Mouse (Mus musculus): ENCODE data around the gene Dtnb. TPM values are rescaled to one million over a fixed set of nuclear protein-coding genes. Genes with fewer than 3 reads are reported as not detected.
A peak's percentile ranks its signal among the peaks of the same experiment; 100 is the strongest.
"Not testable (repeated sequence)": the region's sequence is repeated elsewhere in the genome, so short reads cannot be mapped to it uniquely, and the experiment has no call there.

Gene Dtnb
- 10 to 100 TPM; 20.2 to 20.4 TPM for polyA plus RNA-seq (2017; shearing (Covaris generic))

DNA sequence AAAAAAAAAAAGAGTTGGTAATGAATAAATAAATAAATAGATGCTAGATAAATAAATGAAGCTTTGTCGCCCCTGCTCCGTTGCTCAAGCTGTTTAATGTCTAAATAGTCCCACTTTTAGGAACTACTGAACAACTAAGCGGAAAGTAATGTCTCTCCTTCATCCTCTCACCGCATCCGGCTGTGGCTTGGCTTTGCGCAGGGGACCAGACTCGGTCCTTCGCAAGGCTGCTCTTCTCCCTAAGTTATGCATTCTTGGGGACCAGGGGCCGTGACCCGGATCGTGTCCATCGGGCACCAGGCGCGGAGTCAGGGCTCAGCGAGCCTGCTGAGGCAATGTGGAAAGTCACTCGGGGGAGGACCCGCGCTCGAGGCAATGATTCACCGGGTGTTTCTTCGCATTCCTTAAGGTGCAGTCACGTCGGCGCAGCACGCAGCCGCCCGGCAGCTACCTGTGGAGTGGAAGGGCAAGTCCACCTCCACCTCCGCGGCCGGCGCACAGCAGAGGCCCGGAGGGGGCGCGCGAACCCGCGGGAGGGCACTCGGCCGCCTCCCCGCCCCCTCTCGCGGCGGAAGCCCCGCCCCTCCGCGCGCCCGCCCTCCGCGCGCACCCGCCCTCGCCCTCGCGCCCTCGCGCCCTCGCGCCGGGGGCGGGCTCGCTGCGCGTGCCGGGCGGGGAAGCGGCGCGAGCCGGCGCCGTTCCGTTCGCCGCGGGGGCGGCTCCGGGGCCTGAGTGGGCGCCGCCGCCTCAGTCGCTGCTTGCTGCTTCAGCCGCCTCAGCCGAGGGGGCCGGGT, at the start of gene Dtnb:
Gene Dtnb, plus strand, starts transcription at position 595 of the 794 bp plus-strand sequence.
- ATAC-seq: peak; percentile 70

GRCm38 (mm10) chr12:3525536-3525935, 46.6 kb upstream of the Dtnb start:
- no peak for ATAC-seq

DNA sequence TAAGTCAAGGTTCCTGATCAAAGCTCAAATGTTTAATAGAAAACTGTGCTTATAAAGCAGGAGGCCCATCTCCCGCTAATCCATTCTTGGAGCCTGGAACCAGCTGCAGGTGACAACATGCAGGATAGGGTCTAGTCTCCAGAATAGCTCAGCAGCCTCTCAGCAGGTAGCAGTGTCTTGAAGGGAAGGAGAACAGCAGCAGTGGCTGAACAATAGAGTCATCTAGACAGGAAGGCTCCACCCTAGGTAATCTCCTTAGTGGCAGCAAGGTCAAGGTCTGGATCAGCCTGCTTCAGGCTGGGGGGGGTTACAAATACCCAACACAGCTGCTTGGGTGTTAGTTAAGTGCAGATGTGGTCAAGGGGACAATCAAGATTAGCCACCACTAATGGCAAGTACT, 36.7 kb upstream of the Dtnb start:
- not testable (repeated sequence) for ATAC-seq

DNA sequence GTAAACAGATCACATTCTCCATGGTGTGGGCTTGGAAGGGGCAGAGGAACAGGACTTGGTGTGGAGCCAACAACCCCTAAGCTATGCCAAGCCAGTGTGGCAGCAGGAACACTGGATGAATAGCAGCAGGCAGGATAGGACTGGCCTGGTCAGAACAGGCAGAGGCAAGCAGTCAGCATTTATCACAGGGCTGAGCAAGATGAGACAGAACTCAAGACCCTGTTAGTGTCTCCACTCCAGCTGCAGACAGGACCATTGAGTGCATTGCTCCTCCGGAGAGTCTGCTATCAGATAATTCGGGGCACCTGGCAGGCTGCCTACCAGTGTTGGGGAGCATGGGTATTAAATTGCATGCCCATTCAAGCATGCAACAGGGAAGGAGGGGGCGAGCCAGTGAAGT, 34.6 kb upstream of the Dtnb start:
- ATAC-seq: no peak

DNA sequence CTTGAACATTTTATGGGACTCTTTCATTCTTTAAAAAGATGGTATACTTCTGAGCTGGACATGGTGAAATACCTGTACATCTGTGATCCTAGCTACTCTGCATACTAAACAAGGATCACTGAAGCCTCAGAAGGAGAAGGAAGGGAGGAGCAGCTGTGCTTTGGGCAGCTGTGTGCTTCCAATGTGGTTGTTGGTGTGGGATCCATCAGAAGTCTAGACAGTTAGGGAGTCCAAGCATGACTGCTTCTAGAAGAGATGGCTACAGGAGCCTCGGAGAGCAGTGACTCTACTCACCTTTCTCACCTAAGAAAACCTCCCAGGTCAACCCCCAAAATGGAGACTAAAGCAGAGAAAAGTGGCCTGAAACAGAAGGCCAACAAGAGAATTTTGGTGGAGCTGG, 34.1 kb upstream of the Dtnb start:
- ATAC-seq: no peak

DNA sequence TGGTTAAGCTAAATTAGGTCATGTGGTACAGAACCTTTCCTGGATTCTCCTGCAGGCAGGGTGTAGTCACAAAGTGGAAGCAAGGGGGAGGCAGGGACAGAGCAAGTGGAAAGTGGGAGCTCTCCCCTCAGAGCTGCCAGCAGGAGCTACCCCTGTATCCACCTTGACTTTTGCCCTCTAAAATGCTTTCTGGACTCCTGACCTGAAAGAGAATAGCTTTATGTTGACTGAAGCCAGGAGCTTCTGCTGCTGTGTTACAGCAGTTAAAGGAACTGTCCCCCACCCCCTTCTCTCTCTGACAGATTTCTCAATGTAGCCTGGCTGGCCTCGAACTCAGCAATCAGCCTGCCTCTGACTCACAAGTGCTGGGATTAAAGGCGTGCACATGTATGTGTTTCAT, 32.6 kb upstream of the Dtnb start:
- no peak for ATAC-seq

GRCm38 (mm10) chr12:3540871-3541270, 31.3 kb upstream of the Dtnb start:
- ATAC-seq: no peak

- ATAC-seq: no peak
These were observed 26.7 kb upstream of the Dtnb start for GRCm38 (mm10) chr12:3545451-3545850.

- no peak for ATAC-seq
These were observed 26.0 kb upstream of the Dtnb start for GRCm38 (mm10) chr12:3546121-3546658.

GRCm38 (mm10) chr12:3546781-3547180, 25.4 kb upstream of the Dtnb start:
- ATAC-seq: no peak

DNA sequence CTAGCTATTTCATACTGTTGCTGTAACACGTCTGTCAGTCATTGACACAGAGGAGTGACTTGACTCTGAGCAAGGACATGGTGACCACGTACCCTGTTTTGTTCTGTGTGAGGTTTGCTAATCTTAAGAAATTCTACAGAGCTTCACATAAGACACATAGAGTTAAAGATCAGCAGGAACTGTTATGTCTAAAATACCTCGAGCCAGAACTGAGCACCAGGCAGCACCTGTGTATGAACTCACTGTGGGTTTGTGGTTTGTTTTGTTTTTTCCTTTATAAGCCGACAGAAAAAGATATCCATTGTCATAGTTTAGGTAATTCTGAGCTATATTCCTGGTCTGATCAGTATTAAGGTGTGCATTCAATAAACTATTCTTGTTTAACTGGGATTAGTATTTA, 24.7 kb upstream of the Dtnb start:
- peak; percentile 67 for ATAC-seq

DNA sequence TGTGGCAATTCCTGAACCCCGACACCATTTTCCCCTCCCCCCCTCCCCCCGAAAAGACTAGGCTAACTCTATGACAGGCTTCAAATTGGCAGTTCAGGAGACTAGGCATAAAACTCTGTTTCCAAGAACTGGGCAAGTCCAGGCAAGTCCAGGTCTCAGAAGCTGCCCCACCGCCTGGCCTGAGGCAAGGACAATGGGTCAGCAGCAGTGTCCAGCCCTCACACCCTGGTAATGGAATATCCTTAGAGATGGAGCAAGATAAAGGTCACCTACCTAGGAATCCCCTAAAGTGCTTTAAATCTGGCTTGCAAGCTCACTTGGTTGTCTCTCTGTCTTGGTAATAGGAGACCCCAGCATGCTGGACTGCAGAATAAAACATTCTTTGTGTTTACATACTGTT, 24.3 kb upstream of the Dtnb start:
- no peak for ATAC-seq

GRCm38 (mm10) chr12:3548582-3549211, 23.5 kb upstream of the Dtnb start:
- ATAC-seq: peak; percentile 11

GRCm38 (mm10) chr12:3550280-3550679, 21.9 kb upstream of the Dtnb start:
- no peak for ATAC-seq

GRCm38 (mm10) chr12:3557414-3558319, 14.5 kb upstream of the Dtnb start:
- ATAC-seq: no peak

- peak; percentile 99 for ATAC-seq
These were observed 11.6 kb upstream of the Dtnb start for GRCm38 (mm10) chr12:3560596-3560995.

GRCm38 (mm10) chr12:3561032-3561431, 11.1 kb upstream of the Dtnb start:
- ATAC-seq: no peak

DNA sequence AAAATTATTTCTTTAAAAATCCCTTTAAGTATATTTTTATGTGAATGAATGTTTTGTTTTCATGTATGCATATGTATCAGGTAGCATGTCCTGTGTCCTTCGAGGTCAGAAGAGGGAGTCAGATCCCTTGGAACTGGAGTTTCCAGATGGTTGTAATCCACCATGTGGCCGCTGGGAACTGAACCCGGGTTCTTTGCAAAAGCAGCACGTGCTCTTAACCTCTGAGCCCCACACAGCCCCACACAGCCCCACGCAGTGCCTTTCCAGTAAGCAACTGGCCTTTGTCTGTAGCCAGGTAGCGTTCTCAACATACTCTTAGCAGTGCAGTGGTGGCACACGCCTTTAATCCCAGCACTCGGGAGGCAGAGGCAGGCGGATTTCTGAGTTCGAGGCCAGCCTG, 9.4 kb upstream of the Dtnb start:
- no peak for ATAC-seq

DNA sequence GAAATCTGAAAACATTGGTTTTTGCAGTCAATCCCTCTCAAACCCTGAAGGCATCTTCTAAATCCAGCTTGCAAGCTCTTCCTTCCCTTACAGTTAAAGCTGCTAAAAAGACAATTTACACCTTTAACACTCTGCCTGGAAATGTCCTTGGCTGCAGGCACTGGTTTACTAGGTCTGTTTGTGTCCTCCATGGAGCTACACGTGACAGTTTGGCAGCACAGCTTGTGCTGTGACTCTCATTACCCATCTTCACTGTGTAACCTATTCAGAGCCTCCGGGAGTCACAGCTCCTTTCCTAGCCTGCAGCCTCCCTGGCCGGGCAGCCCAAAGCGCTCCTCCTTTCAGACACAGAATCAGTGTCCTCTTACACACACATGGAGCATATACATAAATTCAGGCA, 8.5 kb upstream of the Dtnb start:
- no peak for ATAC-seq

DNA sequence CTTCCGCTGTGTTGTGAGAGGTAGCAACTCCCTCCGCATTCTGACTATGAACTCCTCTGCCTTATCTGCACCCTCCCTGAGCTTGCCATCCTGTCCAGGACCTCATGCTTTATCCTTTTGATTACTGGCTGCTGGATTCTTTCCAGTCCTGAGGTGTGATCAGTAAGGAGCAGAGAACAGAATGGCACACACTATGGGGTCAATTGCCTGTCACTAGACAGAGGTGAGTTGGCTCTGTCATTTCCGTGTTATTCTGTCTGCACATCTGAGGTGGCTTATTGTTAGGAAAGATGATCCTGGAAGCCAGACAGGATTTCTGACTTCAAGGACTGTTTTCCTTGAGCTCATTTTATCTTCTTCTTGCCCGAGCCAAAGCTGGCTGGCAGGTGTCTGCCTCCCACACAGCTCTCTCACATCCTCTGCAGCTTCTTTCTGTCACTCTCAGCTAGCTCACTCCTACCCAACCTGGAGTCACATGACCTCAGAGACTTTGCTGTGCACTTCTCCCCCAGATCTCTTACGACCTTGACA, 3.7 kb upstream of the Dtnb start:
- ATAC-seq: peak; percentile 66

DNA sequence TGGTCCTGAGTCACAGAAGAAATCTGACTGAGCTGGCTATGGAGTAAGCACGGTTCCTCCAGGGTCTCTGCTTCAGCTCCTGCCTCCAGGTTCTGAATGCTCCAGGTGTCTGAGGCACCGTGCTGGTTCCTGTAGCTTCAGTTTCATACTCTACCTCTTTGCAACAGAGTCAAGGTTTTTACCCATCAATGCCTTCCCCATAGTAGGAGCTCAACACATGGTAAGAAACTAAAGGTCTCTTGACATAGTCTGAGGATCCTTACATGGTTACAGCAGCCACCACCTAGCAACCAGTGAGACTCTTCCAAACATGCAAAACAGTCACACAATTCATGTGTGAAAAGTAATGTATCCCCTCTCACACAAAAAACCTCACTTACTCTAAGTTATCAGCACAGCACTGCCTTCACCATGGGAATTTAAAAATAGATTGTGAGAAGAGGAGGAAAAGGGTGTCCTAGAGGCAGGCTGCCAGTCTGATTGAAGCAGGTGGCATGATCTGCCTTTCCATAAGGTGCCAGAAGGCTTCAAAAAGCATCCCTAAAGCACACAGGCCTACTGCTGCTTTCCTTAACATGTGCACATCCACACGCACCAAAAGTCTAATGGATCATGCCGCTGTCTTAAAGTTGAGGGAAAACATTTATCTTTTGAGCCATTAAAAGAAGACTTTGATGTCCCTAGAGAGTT, 1.3 kb upstream of the Dtnb start:
- ATAC-seq: no peak

Data from activated CD4-positive, CD25-positive, alpha-beta regulatory T cell, adult 4 months (primary cell).